7 mouse cellular contexts compared by ENCODE assay signal in genomic region chr12:84408819-84409507, GRCm38 (mm10). TPM values are rescaled to one million over a fixed set of nuclear protein-coding genes. Genes with fewer than 3 reads are reported as not detected.
A peak's percentile ranks its signal among the peaks of the same experiment; 100 is the strongest.
DNase-seq lines count a peak whose midpoint lies in the region; ATAC-seq lines count a peak whose summit lies in the region.

Entpd5 (minus strand) TSS chr12:84409029.
Bbof1 (plus strand) TSS chr12:84409071.

- 2% methylated on average over 63 of the region's 63 CpGs for WGBS in intestine, embryonic 15.5 days
- under 1% methylated on average over 63 of the region's 63 CpGs for WGBS in midbrain, embryonic 10.5 days

- peak; percentile 92 to 97 for DNase-seq in adrenal gland, adult (ENCODE audit: inconsistent age in 2 of 2, low spot score in 1 of 2)
- peak; percentile 90 for DNase-seq in embryo, embryonic 10.5 days (ENCODE audit: low spot score)
- peak; percentile 84 for DNase-seq in gastrocnemius, postnatal 25 days
- peak; percentile 93 to 94 for DNase-seq in left cerebral cortex, postnatal 25 days (ENCODE audit: low spot score in 2 of 2)
- peak; percentile 84 for DNase-seq in midbrain, embryonic 10.5 days (ENCODE audit: low spot score)
- DNase-seq in right cerebral cortex, postnatal 4 days: peak; percentile 91

- H3K27ac ChIP-seq in intestine, embryonic 15.5 days: peak within 1 kb of the TSS; percentile 87
- peak within 1 kb of the TSS; percentile 90 for H3K27ac ChIP-seq in midbrain, embryonic 10.5 days (replicated peaks)

- H3K4me2 ChIP-seq in intestine, embryonic 15.5 days (replicated peaks): peak within 1 kb of the TSS; percentile 91

- H3K4me3 ChIP-seq in intestine, embryonic 15.5 days (replicated peaks): peak within 1 kb of the TSS; percentile 83
- H3K4me3 ChIP-seq in midbrain, embryonic 10.5 days: peak within 1 kb of the TSS; percentile 85

- H3K9me3 ChIP-seq in intestine, embryonic 15.5 days: no peaks in the 10 kb centered on the region
- no peaks in the 10 kb centered on the region for H3K9me3 ChIP-seq in midbrain, embryonic 10.5 days (replicated peaks)

- peak; percentile 96 for ATAC-seq in intestine, embryonic 15.5 days

- H3K36me3 ChIP-seq in intestine, embryonic 15.5 days: no peaks in the 10 kb centered on the region
- no peaks in the 10 kb centered on the region for H3K36me3 ChIP-seq in midbrain, embryonic 10.5 days

- intact Hi-C loops in left cerebral cortex, postnatal 25 days (cut with DNase I): loop anchor here (5.0 kb wide), 1 partner anchor 47 kb away; the partner anchor contains the start of genes Coq6 and Fam161b

- 0 out of 2 replicates have a peak, but pooled peaks cover 8% of the 10 kb centered on the region for H3K4me1 ChIP-seq in intestine, embryonic 15.5 days (replicated peaks)
- H3K4me1 ChIP-seq in midbrain, embryonic 10.5 days: peaks cover 16% of the 10 kb centered on the region

- H3K9ac ChIP-seq in intestine, embryonic 15.5 days: peak within 1 kb of the TSS; percentile 83

- H3K27me3 ChIP-seq in intestine, embryonic 15.5 days (replicated peaks): no peaks in the 10 kb centered on the region
- peaks cover 17% of the 10 kb centered on the region for H3K27me3 ChIP-seq in midbrain, embryonic 10.5 days (ENCODE audit: low read depth, poor library complexity, severe bottlenecking)

RNA-seq across cellular contexts. Expression of gene Entpd5, which starts in this region (rescaled TPM):
- total RNA-seq in gastrocnemius, postnatal 25 days (2021): 10 to 100 TPM; 11.3 to 16.7 TPM
- polyA plus RNA-seq in intestine, embryonic 15.5 days (2015; fragmentation: Nextera tagmentation; extraction: Ambion mirVana): 37.1 and 39.5 TPM in 2 replicates
- total RNA-seq in left cerebral cortex, postnatal 25 days (2021): 10 to 100 TPM; 23.6 to 24.1 TPM
- polyA plus RNA-seq in midbrain, embryonic 10.5 days (2016; fragmentation: Nextera tagmentation; extraction: Ambion mirVana): 8.0 and 8.4 TPM in 2 replicates

RNA-seq across cellular contexts. Expression of gene Bbof1, which starts in this region (rescaled TPM):
- total RNA-seq in gastrocnemius, postnatal 25 days (2021): 1 to 10 TPM; 1.2 to 1.7 TPM
- polyA plus RNA-seq in intestine, embryonic 15.5 days (2015; fragmentation: Nextera tagmentation; extraction: Ambion mirVana): 0.52 and 0.80 TPM in 2 replicates
- 10 to 100 TPM in 1 of 2 experiments, 1 to 10 TPM in 1; 7.4 to 11.9 TPM for total RNA-seq in left cerebral cortex, postnatal 25 days (2021)
- 0.94 and 1.1 TPM in 2 replicates for polyA plus RNA-seq in midbrain, embryonic 10.5 days (2016; fragmentation: Nextera tagmentation; extraction: Ambion mirVana)

Comparison
In these comparisons a context has a peak if more than half of its experiments do, and no peak if none do; other contexts are left out.
1. Peak in every context shown above with its lines: DNase-seq, ATAC-seq, H3K4me3 ChIP-seq and H3K27ac ChIP-seq.